Mouse (Mus musculus): Measurements from ENCODE around the gene Nos1ap. TPM values are rescaled to one million over a fixed set of nuclear protein-coding genes. Genes with fewer than 3 reads are reported as not detected.
A peak's percentile ranks its signal among the peaks of the same experiment; 100 is the strongest.

Gene Nos1ap
- polyA plus RNA-seq, 1 experiment from 2014 or later: 6.2 TPM

DNA sequence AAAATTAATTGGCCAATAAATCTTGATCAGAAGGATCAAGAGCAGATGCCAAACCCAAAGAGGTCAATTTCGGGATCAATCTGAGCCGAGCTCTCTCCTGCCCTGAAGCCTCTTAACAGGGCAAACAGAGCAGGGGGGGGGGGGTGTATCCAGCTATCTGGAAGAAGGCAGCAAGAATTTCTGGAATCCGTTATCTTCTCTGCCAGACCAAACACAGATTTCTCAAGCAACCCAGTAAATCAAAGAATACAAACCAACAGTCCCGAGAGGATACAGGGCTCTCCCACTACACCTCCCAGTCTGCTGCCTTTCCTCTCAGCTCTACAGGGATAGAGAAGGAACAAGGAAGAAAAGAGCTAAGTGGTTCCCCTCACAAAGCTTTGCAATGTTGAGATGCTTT is 104.5 kb downstream of the Nos1ap start:
- ATAC-seq: no peak
- peaks cover 28% of the 10 kb centered on the region for H3K4me1 ChIP-seq (ENCODE audit: control insufficient read depth, insufficient read depth, low read length)
- WGBS: 33% methylated on average over 4 of the region's 4 CpGs
- H3K9ac ChIP-seq (ENCODE audit: low read depth, low read length): no peak overlapping the region
- no peak overlapping the region for H3K27ac ChIP-seq (ENCODE audit: low read length)
- no peak overlapping the region for H3K4me3 ChIP-seq (ENCODE audit: low read length)
- H3K9me3 ChIP-seq (ENCODE audit: control insufficient read depth, low read length): no peaks in the 10 kb centered on the region
- H3K27me3 ChIP-seq (replicated peaks; ENCODE audit: control insufficient read depth, insufficient read depth, low read length): no peaks in the 10 kb centered on the region
- H3K4me2 ChIP-seq (ENCODE audit: low read depth, low read length): no peak overlapping the region
- no peaks in the 10 kb centered on the region for H3K36me3 ChIP-seq (ENCODE audit: control insufficient read depth, insufficient read depth, low read length)

DNA sequence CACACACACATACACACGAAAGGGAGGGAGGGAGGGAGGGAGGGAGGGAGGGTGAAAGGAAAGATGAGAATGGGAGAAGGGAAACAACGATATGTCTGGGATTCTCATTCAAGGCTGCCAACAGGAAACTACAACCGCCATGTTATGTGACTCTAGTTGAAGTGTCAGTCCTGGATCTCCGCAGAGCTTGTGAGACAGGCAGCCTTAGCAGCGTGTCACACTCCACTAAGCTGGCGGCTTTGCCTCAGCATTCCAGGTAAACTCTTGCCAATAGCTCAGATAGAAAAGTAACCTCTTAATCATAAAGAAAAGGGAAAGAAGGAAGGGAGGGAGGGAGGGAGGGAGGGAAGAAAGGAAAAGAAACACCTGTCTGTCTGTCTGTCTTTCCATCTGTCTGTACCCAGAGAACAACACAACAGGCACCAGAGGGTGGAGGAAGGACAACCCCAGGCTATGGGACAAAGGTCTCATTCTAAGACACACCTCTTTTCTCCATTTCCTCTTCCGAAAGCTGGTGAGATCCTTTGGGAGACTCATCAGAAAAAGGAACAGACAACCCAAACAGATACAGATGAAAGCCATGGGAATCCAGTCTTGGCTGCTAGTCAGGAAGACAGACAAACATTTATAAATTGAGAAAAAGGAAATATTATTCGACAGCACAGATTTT is 107.3 kb downstream of the Nos1ap start:
- Histone ChIP-seq H3K4me2 (ENCODE audit: low read depth, low read length) (no peak overlapping the region), H3K36me3 (ENCODE audit: control insufficient read depth, insufficient read depth, low read length) (no peaks in the 10 kb centered on the region), H3K27ac (ENCODE audit: low read length) (0 out of 2 replicates have a peak overlapping the region, but pooled peaks have one; percentile 23), H3K4me1 (ENCODE audit: control insufficient read depth, insufficient read depth, low read length) (peaks cover 49% of the 10 kb centered on the region), H3K4me3 (ENCODE audit: low read length) (no peak overlapping the region), H3K27me3 (replicated peaks; ENCODE audit: control insufficient read depth, insufficient read depth, low read length) (no peaks in the 10 kb centered on the region), H3K9me3 (ENCODE audit: control insufficient read depth, low read length) (no peaks in the 10 kb centered on the region), H3K9ac (ENCODE audit: low read depth, low read length) (no peak overlapping the region)
- WGBS: 71% methylated on average over 7 of the region's 8 CpGs
- ATAC-seq: no peak

DNA sequence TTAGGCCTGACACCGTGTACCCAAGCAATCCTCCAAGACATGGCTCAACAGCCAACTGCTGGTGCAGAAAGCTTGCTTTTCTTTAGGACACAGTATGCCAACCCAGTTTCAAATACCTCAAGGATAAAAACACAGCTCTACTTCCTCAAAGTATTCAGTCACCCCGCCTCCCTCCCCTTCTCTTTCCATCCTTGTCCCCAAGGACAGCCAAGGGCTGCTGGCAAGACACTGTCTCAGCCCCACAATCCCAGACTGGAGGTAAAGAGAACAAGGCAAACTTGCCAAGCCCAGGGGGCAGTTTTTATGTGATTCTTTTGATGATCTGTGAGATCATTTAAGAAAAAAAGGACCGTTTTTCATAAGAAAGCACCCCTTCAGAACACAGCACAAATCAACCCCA is 108.6 kb downstream of the Nos1ap start:
- H3K36me3 ChIP-seq (ENCODE audit: control insufficient read depth, insufficient read depth, low read length): no peaks in the 10 kb centered on the region
- no peaks in the 10 kb centered on the region for H3K27me3 ChIP-seq (replicated peaks; ENCODE audit: control insufficient read depth, insufficient read depth, low read length)
- WGBS: 67% methylated on average over 3 of the region's 3 CpGs
- no peaks in the 10 kb centered on the region for H3K9me3 ChIP-seq (ENCODE audit: control insufficient read depth, low read length)
- H3K4me1 ChIP-seq (ENCODE audit: control insufficient read depth, insufficient read depth, low read length): peaks cover 53% of the 10 kb centered on the region
- no peak overlapping the region for H3K9ac ChIP-seq (ENCODE audit: low read depth, low read length)
- no peak overlapping the region for H3K4me2 ChIP-seq (ENCODE audit: low read depth, low read length)
- no peak overlapping the region for H3K4me3 ChIP-seq (ENCODE audit: low read length)
- no peak for ATAC-seq
- H3K27ac ChIP-seq (ENCODE audit: low read length): no peak overlapping the region

DNA sequence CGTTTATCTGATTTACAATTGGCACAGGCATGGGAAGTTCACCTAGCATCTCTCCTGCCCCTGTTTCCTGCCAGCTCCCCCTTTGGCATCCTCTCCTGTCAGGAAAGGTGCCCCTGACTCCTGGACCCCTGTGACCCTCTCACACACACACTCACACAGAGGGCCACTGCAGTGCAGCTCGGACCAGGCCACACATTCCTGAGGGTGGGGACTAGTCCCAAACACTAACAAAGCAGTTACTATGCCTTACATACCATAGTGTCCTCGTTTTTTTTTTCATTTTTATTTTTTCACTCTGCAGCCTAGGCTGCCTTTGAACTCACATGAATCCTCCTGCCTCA is 110.2 kb downstream of the Nos1ap start:
- no peak overlapping the region for H3K9ac ChIP-seq (ENCODE audit: low read depth, low read length)
- peak; percentile 58 for ATAC-seq
- peak overlapping the region; percentile 16; the same call in 1 of the 2 replicates for H3K4me2 ChIP-seq (ENCODE audit: low read depth, low read length)
- H3K27me3 ChIP-seq (replicated peaks; ENCODE audit: control insufficient read depth, insufficient read depth, low read length): no peaks in the 10 kb centered on the region
- 14% methylated on average over 3 of the region's 3 CpGs for WGBS
- no peak overlapping the region for H3K4me3 ChIP-seq (ENCODE audit: low read length)
- H3K27ac ChIP-seq (ENCODE audit: low read length): peak overlapping the region; percentile 78
- no peaks in the 10 kb centered on the region for H3K9me3 ChIP-seq (ENCODE audit: control insufficient read depth, low read length)
- H3K36me3 ChIP-seq (ENCODE audit: control insufficient read depth, insufficient read depth, low read length): no peaks in the 10 kb centered on the region
- peaks cover 46% of the 10 kb centered on the region for H3K4me1 ChIP-seq (ENCODE audit: control insufficient read depth, insufficient read depth, low read length)

DNA sequence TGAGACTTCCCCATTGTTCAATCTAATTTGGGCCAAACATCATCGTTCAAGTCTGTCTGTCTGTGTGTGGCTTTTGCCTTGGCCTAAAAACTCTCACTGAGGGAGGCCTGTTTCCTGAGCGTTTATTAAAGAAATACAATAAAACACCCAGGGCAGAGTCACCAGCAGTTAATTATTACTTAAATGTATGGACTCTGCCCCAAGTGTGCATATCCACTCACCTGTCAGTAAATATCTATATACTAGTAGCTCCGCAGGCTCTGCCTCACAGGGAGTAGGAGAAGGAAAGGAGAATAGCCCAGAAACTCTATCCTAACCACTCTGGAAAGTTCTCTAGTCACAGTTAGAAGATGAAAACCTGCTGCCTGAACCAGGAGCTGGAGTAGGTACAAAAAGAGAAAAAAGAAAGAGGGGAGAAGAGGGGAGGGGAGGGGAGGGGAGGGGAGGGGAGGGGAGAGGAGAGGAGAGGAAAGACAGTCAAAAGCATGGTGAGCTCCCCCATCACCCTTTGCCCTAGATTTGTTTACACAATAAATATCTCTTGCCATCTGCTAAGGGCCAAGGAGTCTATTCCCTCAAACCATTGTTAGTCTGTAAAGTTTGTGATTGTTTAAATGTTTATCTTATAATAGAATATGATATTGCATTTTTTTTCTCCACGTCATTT is 110.7 kb downstream of the Nos1ap start:
- WGBS: 31% methylated on average over 4 of the region's 4 CpGs
- peak; percentile 94 for ATAC-seq
- Histone ChIP-seq H3K4me1 (ENCODE audit: control insufficient read depth, insufficient read depth, low read length) (peaks cover 46% of the 10 kb centered on the region), H3K36me3 (ENCODE audit: control insufficient read depth, insufficient read depth, low read length) (no peaks in the 10 kb centered on the region), H3K27me3 (replicated peaks; ENCODE audit: control insufficient read depth, insufficient read depth, low read length) (no peaks in the 10 kb centered on the region), H3K4me3 (ENCODE audit: low read length) (no peak overlapping the region), H3K9ac (ENCODE audit: low read depth, low read length) (0 out of 2 replicates have a peak overlapping the region, but pooled peaks have one; percentile 27), H3K9me3 (ENCODE audit: control insufficient read depth, low read length) (no peaks in the 10 kb centered on the region), H3K4me2 (ENCODE audit: low read depth, low read length) (peak overlapping the region; percentile 30; the same call in 1 of the 2 replicates), H3K27ac (ENCODE audit: low read length) (peak overlapping the region; percentile 79)

- Histone ChIP-seq H3K36me3 (ENCODE audit: control insufficient read depth, insufficient read depth, low read length) (no peaks in the 10 kb centered on the region), H3K9ac (ENCODE audit: low read depth, low read length) (peak overlapping the region; percentile 27), H3K27ac (ENCODE audit: low read length) (peak overlapping the region; percentile 79), H3K4me1 (ENCODE audit: control insufficient read depth, insufficient read depth, low read length) (peaks cover 42% of the 10 kb centered on the region), H3K9me3 (ENCODE audit: control insufficient read depth, low read length) (no peaks in the 10 kb centered on the region), H3K27me3 (replicated peaks; ENCODE audit: control insufficient read depth, insufficient read depth, low read length) (no peaks in the 10 kb centered on the region), H3K4me2 (ENCODE audit: low read depth, low read length) (peak overlapping the region; percentile 30; the same call in 1 of the 2 replicates), H3K4me3 (ENCODE audit: low read length) (no peak overlapping the region)
- WGBS: 40% methylated on average over 10 of the region's 10 CpGs
- ATAC-seq: peak; percentile 2; the same call in 1 of the 2 replicates
These were observed 111.7 kb downstream of the Nos1ap start for GRCm38 (mm10) chr1:170477636-170478600.

DNA sequence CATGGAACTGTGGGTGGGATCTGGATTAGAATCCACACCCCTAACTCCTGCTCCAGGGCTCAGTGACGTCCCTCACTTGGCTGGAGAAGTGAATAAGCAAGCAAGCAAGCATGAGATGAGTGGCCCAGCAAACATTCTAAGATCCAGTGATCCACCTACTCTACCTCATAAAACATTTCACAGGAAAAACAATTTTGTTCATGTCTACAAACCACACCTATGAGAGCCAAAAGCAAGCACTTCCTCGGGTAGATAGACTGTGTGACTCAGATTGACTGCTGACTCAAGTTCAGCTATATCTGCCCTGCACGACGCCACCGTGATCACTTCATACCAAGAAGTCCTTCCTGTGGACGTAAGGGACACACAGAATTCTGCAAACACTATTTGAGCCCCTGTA is 116.2 kb downstream of the Nos1ap start:
- Histone ChIP-seq H3K9me3 (ENCODE audit: control insufficient read depth, low read length) (no peaks in the 10 kb centered on the region), H3K4me2 (ENCODE audit: low read depth, low read length) (no peak overlapping the region), H3K36me3 (ENCODE audit: control insufficient read depth, insufficient read depth, low read length) (no peaks in the 10 kb centered on the region), H3K4me3 (ENCODE audit: low read length) (no peak overlapping the region), H3K9ac (ENCODE audit: low read depth, low read length) (no peak overlapping the region), H3K27ac (ENCODE audit: low read length) (no peak overlapping the region), H3K4me1 (ENCODE audit: control insufficient read depth, insufficient read depth, low read length) (peaks cover 13% of the 10 kb centered on the region), H3K27me3 (replicated peaks; ENCODE audit: control insufficient read depth, insufficient read depth, low read length) (no peaks in the 10 kb centered on the region)
- WGBS: 65% methylated on average over 6 of the region's 6 CpGs
- ATAC-seq: no peak

- H3K4me2 ChIP-seq (ENCODE audit: low read depth, low read length): no peak overlapping the region
- H3K9ac ChIP-seq (ENCODE audit: low read depth, low read length): no peak overlapping the region
- no peak overlapping the region for H3K4me3 ChIP-seq (ENCODE audit: low read length)
- no peaks in the 10 kb centered on the region for H3K36me3 ChIP-seq (ENCODE audit: control insufficient read depth, insufficient read depth, low read length)
- H3K4me1 ChIP-seq (ENCODE audit: control insufficient read depth, insufficient read depth, low read length): peaks cover 7% of the 10 kb centered on the region
- no peak for ATAC-seq
- no peaks in the 10 kb centered on the region for H3K27me3 ChIP-seq (replicated peaks; ENCODE audit: control insufficient read depth, insufficient read depth, low read length)
- H3K27ac ChIP-seq (ENCODE audit: low read length): no peak overlapping the region
- H3K9me3 ChIP-seq (ENCODE audit: control insufficient read depth, low read length): no peaks in the 10 kb centered on the region
These were observed 116.8 kb downstream of the Nos1ap start for GRCm38 (mm10) chr1:170472861-170473260.

Data from intestine, embryonic 16.5 days (tissue).